Mouse (Mus musculus): ENCODE measurements around the gene Mettl1.

DNA sequence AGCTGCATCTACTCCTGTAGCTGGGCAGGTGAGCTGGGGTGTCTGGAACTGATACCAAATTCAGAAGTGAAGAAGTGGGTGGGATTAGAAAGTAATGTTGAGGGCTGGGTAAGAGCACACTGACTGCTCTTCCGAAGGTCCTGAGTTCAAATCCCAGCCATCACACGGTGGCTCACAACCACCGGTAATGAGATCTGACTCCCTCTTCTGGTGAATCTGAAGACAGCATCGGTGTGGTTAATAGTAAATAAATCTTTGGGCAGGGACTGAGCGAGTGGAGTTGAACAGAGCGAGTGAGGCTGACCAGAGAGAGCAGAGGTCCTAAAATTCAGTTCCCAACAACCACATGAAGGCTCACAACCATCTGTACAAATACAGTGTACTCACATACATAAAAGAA, 44.4 kb downstream of the Mettl1 start:
- TF ChIP-seq POLR2A (IDR thresholded peaks at IDR 0.05; ENCODE audit: control insufficient read depth, extremely low read depth, insufficient read depth, low read length, poor library complexity), result no peak
- TF ChIP-seq CTCF (IDR thresholded peaks at IDR 0.05; ENCODE audit: borderline replicate concordance, control insufficient read depth, extremely low read depth, insufficient read depth, low read length, poor library complexity), result no peak
